Mouse (Mus musculus) brain, embryonic 14.5 days (tissue): ENCODE data around the gene Iqcd.

Experiments used
- CTCF ChIP-seq: fragments of 200-500 bp; IDR thresholded peaks from 2 replicates; pipeline ENCODE4 v1.5.1; 2012; ENCODE audit warnings: inconsistent platforms, mild to moderate bottlenecking, moderate library complexity, borderline replicate concordance; ENCODE audit not compliant: insufficient read depth, insufficient read length; ENCODE audit errors: extremely low read depth
- POLR2A ChIP-seq: fragments of 200-500 bp; IDR thresholded peaks from 2 replicates; pipeline ENCODE4 v1.6.1; 2012; ENCODE audit warnings: mild to moderate bottlenecking, inconsistent platforms, borderline replicate concordance; ENCODE audit not compliant: poor library complexity, insufficient read depth, insufficient read length, severe bottlenecking; ENCODE audit errors: extremely low read depth

DNA sequence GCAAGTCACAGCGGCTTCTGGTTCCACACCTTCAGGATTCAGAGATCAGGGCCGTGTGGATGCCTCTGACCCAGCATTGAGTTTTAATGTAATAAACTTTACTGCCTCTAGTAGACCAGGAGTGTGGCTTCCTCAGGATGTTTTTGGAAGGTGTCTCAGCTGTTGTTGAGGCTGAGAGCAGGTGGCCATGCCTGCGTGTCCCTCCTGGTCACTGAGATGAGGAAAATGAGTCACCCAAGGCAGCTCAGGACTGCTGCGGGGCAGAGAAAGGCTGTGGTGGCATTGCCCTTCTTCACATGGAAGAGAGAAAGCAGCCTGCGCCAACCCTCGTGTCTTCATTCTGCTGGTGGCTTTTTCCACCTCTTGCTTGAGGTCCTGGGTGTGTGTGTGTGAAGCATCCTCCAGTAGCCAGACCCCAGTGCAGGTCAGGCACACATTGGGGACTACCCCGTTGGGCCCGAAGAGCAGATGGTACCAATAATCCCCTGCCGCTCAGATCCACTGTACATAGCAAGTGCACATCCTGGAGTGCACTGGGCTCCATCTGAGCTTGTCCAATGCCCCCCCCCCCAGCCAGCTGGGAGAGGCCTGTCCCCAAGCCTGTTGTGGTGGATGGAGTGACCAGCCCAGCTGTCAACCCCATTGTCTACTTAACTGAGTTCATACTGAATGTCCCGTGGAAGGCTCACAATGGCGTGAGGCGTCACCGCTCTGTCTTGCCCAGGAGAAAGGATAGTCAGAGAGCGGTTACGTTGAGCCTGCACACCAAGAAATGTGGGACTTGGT is 38.9 kb downstream of the Iqcd start:
- no peak for TF ChIP-seq POLR2A
- no peak for TF ChIP-seq CTCF
